Mouse (Mus musculus) telencephalon, adult 2 months (tissue): ENCODE measurements around the gene Car7.
A peak's percentile ranks its signal among the peaks of the same experiment; 100 is the strongest.

Experiments
- DNase-seq: peaks from one replicate; pipeline ENCODE4 v3.0.0-alpha.2; 2011; ENCODE audit warnings: low read depth, low spot score

Gene Car7

DNA sequence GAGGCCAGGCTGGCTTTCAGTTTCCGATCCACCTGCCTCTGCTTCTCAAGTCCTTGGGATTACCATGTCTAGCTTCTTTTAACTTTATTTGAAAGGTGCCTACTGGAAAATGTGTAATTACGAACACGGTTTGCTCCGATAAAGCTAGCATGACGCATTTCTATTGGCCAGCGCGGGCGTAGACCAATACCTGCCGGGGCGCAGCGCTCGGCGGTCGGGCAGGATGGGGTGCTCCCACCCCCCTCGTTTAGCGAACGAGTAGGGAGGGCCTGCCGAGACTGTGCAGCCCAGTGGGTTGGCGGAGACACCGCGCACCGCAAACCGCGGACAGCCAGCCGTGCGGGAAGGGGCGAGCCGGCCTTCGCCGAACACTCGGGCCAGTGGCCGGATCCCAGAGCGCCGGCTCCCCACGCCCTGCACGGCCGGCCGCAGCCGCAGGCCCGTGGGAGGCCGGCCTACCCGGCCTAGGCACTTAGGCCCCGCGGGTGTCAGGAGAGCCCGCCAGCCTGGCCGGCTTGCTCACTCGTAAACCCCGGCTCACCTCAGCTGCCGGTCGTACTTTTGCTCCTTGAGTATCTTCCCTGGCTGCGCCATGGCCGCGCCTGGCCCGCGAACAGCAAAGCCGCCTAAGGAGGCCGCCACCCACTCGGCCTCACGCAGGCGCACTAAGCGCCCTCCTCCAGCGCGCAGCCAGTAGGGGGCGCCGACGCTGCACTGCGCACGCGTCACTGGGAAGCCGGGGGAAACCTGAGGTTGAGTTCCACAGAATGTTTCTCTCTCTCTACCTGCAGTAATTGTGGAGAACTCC, at the start of gene Car7, which contains the start of gene Nae1:
TSS of gene Car7 (plus strand) at position 719 of the 808 bp plus-strand sequence.
TSS of gene Nae1 (minus strand) at position 667 of the 808 bp plus-strand sequence.
- DNase-seq: peak; percentile 83

DNA sequence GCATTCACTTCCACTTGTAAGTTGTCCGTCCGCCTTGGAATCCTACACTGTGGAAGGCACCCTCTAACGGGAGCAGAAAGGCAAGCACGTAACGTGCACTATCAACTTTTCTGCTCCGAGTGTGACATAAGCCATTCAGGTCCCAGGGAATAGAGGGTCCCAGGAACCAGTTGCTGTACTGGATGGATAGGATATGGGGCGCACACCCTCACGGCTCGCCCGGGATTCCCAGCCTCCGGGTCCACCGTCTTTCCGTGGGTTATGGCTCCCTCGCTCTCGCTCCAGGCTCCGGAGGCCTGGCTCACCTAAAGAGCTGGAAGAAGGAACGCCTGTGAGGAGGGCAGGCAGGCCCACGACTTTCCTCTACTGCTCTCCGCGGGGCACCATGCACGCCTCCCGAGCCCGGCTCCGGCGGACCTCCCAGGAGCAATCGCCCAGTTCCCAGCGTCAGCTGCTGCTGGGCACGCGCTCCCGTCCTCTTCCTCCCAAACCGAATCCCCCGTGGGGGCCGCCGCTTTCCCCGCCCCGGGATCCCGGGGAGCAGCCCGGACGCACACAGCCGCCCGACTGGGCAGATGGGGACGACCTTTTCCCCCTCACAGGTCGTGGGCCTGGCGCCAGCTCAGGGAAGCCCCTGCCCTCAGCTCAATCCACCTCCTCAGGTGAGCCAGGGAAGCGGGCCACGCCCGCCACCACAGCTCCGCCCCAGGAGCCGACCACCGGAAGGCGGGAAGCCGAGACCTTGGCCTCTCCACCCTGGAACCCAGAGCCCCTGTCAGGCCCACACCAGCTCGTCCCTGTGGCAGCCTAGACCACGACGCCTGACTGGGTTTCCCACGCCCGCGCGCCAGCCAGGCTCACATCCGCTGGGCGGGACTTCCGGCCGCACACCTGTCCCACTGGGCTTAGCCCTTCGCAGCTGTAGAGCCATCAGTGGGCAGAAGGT, 25.2 kb upstream of the Car7 start, which contains the start of gene Terb1:
TSS of gene Terb1 (minus strand) at position 850 of the 946 bp plus-strand sequence.
- no peak for DNase-seq

DNA sequence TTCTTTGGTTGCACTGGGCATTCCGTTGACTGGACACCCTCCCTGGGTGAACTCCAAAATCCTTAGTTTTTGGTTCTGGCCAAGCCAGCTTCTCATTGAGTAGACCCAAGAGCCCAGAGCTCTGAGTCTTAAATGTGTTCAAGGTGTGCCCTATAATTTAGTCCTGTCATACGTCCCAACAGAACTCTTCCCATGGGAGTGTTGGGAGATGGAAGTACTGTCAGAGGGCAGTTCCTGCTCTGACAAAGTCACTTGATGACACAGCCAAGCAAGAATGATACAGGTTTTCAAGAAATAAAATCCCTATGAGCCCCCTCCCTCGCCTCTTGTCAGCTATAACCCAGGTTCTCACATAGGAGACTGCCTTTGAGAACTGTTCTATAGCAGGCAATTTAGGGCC, 24.4 kb upstream of the Car7 start:
- DNase-seq: no peak

DNA sequence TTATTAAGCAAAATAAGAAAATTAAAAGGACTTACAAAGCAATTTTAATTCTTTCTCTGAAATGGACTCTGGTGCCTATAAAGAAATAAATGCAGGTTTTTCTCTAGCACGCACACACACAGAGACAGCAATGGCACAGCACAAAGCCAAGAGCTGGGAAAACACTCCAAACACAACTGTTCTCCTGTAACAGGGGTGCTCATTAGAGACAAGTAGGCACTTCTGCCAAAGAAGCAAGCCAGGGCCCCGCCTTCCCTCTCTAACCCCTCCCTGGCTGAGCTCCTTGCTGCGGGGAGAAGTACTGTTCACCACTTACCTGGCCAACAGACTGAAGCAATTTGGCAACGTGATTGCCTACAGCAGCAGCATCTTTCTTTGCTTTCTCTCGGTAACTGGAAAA, 16.6 kb upstream of the Car7 start:
- no peak for DNase-seq

DNA sequence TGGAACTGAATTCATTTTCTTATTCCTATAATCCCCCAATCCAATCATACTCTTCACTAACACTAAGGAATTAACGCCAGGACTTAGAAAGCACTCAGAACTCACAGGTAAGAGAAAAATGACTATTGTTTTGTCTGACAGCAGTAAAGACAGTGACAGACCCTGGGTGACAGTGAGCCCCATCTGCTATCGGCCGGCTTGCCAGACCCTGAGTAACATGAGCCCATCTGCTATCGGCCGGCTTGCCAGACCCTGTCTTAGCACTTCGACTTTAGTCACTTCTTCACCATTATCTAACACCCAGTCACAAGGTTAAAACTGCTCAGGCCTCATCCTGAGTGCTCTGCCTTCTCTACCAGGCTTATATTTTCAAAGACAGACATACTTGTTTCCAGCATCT, 4.8 kb upstream of the Car7 start:
- DNase-seq: no peak

DNA sequence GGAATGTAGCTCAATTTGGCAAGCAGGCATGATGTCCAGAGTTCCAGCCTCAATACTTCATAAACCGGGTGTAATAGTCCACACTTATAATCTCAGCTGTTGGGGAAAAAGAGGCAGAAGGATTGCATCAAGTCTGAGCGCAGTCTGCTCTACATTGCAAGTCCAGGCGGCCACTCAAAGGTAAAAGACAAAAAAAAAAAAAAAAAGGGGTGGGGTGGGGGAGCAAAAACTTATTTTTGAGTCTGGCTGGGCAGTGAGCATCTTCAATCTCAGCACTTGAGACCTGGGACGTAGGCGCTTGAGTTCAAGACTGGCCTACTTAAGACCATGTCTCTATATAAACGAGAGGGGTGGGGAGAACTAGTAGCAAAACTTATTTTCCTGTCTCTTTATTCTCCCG, 938 bp upstream of the Car7 start:
- no peak for DNase-seq

DNA sequence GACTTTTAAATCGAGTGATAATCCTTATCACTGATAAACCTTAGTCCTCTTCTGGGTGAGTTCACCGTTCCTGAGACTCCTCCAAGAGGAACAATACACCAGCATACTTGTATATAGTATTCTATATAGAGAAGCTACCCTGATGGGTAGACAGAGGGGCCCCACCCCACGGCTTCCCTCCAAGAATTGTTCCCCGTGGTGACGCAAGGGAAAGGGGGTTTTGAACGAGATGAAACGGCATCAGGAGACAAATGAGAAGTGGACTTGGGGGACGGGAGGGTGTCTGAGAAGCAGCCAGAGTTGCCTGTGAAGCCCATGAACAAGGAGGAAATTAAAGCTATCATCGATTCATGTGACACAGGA, 271 bp downstream of the Car7 start:
- no peak for DNase-seq

DNA sequence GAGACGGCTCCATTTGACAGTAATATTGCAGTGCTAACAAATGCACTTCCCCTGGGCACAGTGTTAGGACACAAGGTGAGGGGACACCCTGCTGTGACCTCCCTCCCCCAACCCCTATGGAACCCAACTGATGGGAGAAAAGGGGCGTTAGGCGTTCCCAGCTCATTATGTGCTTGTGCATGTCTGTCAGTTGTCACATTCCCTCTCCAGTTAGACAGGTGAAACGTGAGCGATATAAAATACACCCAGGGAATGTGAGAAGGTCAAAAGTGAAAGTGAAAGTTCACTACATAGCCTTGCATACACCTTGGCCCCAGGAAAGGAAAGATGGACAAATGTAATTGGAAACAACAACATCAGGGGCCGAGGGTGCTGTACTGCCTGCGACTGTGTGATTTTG, 889 bp downstream of the Car7 start:
- DNase-seq: no peak

DNA sequence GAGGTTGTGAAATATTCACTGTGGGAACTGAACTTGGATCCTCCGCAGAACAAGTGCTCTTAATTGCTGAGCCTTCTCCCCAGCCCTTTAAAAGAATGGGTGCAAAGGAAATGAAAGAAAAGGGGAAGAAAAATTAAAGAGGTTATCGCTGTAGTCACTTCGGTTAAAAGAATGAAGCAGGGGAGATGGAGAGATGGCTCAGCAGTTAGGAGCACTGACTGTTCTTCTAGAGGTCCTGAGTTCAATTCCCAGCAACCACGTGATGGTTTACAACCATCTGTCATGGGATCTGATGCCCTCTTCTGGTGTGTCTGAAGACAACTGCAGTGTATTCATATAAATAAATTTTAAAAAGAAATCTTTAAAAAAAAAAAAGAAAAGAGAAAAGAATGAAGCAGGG, 1.5 kb downstream of the Car7 start:
- DNase-seq: no peak

DNA sequence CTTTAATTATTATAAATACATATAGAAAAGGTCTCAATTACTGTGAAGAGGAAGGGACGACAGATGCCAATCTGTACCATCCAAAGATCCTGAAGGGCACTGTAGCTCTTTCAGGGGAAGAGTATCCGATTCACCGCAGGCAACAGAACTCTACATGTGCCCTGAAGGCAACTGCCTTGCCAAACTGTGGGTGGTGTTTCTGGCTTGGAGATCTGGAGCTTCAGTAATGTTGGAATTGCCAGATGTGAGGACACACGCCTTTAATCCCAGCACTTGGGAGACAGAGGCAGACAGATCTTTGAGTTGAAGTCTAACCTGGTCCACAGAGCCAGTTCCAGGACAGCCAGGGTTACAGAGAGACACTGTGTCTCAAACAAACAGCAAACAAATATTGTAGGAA, 4.4 kb downstream of the Car7 start:
- DNase-seq: peak; percentile 39

DNA sequence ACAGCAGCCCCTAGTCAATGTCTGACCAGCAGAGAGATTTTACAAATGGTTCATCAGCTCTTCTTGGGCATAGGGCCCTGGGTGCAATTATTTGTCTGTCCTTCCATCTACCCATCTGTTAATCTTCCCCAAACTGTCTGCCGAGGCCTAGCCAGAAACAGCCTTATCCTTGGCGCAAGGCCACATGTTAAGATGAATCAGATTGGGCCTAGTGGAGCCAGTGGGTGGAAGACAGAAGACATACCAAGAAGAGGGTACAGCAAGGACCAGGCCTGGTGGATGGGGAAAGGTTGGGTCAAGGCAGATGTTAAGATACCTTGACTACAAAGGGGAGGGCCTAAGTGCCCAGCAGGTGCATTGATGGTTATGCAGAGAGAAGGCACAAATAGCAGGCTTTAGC, 5.1 kb downstream of the Car7 start:
- peak; percentile 50 for DNase-seq

DNA sequence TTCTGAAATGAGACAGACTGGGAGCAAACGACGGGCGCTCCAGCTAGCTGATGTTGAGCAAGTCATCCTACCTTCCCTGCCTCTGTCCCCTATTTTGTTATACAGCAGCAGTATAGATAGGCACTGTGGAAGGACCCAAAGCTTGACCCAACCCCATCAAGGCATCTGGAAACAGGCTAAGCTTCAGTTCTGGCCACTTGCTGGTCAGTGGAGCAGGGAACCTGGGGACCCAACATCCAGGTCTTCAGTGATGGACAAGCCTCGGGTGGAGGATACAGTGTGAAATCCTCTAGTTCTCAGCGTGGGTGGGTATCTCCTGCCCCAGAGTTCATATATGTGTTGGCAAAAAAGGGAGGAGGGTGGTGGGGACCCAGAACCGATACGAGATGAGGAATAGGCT, 5.7 kb downstream of the Car7 start:
- no peak for DNase-seq

DNA sequence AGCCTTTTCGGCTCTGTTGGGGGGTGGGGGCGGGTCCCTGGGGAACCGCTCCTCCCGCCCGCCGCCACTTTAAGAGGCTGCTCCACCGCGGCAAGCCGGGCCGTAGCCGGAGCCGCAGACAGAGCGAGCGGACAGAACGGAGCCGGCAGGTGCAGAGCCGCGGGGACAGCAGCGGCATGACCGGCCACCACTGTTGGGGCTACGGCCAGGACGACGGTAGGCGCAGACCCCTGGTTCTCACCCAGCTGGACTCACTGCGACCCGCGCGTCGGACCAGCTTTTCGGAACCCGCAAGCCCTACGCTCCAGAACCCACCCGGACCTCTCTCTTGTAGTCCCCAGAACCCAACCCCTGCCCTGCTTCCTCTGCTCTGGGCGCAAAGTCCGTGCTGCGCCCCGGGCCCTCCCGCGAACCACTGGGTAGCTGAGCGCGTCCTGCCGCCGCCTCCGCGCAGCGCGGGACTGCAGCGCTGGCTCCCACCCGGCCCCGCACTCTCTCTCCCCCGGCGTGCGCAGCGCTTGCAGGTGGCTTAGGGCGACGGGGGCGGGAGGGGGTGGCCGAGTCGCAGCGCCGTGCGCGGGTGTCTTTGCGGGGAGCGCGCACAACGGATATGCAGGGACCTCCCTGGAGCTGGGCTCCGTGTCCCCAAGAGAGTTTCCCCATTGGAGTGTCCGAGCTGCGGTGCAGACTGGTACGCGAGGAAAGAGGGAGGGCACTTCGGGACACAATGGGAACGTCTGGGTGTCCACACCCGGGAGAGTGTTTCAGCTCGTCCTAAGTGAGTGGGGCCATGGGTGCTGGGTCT, 6.4 kb downstream of the Car7 start:
- no peak for DNase-seq

DNA sequence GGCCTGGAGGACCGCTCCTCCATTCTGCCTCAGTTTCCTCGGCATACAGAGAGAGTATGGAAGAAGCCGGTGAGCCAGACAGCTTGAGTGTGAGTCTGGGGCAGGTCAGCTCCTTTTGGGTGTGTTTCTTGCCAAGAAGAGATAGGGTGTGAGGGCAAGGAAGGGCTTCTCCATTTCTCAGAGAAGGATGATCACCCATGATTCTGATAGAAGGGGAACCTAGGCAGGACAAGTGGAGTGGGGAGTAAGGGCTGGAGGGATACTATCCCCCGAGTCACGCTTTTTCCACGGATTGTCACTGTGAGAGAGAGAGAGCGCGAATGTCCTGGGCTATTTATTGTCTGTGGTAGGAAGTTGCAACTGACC, 7.0 kb downstream of the Car7 start:
- no peak for DNase-seq

DNA sequence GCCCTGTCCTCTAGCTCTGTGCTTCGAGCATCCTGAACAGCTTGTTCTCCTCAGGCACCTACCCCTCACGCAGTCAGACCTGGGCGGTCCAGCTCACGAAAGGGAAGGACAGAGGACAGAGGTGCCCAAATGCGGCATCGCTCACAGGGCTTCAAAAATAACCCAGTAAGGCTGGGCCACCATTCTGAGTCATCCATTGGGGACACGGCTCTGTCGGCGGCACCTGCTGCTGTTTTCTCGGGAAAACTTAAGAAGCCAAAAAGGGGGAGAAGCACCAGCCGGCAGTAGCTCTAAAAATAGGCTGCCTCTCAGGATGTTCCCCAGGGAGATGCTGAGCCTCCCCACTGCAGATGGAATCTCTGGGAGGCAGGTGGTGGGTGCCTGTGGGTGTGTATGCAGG, 7.7 kb downstream of the Car7 start:
- DNase-seq: peak; percentile 92

DNA sequence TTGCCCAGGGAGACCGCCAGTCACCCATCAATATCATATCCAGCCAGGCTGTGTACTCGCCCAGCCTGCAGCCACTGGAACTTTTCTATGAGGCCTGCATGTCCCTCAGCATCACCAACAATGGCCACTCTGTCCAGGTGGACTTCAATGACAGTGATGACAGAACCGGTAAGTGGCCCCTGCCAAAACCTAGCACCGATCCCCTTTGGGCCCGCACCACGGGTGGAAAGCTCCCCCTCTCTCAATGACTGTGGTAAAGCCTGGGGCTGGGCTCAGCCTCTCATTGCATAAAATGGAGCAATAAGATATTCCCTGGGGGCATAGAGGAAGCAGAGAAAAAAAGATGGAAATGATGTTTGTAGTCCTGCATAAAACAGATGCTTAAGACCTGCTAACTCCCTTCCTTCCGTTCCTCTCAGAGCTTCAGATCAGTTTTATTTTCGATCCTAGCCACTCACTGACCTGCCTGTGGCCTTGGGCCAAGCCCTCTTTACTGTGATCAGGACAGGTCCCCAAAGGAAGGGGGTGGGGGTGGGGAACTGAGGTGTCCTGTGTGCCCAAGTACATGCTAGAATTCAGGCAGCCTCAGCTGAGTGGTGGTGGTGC, 9.1 kb downstream of the Car7 start:
- DNase-seq: no peak

DNA sequence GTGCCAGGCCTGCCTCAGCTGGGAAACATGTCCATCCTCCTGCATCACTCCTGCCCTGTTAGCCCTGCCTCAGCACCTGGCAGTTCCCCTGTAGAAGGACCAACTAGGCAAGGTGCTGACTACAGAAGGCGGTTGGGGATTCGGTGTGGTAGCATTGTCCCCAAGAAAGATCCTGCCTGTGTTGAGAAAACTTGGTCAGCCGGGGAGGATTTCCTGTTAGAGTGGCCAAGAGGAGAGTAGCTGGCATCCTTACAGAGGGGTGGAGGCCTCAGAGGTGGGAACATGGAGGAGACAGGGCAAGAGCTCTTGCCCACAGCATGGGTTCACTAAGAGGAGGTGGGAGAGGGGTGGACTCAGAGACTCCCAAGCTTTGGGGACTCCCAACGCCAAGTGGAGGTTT, 20.7 kb downstream of the Car7 start:
- no peak for DNase-seq

DNA sequence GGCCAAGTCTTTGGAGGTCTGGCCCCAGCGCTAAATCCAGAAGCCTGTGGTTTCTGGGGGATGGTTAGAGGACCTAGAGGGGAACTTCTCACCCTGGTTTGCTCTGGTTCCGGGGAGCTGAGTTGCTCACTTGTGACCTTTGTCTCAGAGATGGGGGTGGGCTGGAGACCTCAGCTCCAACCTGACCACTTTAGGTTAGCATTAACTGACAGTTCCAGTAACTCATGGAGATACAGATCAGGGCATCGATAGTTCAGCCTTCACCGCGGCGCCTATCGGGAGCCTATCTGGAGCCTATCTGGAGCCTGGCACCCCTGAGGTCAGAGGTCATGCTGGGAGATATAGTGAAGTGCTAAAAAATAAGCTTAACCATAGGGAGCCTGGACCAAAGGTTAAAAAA, 22.7 kb downstream of the Car7 start:
- DNase-seq: no peak

DNA sequence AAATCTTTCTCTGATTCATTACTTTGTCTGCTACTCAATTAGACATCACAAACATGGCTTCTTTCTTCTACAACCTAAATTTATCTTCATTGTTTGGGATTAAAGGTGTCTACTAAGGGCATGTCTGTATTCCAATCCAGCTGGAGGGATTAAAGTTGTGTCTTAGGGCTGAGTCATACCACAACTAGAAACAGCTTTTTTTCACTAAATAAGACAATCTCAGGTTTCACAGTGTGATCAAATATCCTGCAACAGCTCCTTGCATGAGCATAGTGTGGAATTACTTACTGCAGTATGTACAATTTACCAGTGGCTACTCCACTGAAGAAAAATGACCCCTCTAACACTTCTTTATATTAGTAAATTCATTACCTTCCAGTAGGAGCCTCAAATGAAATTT, 26.2 kb downstream of the Car7 start:
- DNase-seq: no peak

DNA sequence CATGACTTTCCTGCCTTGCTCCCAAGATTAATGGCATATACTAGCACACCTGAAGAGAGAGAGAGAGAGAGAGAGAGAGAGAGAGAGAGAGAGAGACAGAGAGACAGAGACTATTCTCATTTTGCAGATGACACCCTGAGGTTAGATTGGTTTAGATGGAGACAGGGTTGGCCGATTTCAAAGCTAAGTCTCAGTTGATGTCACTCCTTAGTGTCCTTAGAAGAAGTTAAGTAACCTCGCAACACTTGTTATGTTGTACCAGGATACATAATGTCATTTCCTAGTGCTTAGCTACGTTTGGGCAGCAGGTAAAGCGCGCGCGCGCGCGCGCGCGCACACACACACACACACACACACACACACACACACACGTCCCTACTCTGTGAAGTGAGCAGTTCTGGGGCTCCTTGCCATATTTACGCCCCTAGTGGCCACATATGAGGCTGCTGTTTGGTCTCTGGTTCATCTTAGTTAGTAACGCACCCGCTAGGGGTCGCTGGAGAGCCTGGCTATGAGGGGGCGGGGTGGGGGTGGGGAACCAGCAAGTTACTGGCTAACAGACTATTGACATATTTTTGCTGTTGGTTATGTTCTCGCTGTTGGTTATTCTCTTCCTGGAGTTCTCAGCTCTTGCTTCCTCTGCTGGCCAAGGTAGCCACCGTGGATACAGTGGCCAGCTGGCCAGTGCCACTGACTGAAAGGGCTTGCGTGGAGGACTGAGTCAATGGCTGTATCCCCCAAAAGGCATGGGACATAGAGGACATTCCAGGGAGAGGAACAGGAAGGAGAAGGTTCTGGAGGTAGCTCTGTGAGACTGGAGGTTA, 30.4 kb downstream of the Car7 start:
- DNase-seq: peak; percentile 85

DNA sequence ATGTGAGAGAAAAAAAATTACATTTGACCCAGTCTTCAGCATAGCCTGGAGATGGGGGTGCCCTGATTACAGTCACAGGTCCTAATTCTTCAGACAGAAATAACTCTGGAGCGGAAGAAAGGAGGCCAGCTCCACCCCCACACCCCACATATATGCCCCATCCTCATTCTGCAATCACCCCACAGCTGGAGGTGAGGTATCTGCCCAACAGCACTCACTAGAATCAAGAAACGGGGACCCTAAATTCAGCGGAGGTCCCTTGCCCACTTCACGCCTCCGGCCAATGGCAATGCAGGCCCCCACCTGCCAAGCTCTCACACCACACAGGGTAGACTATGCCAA, 30.9 kb downstream of the Car7 start:
- DNase-seq: no peak
